Mouse (Mus musculus): ENCODE data around the gene Samd1. TPM values are rescaled to one million over a fixed set of nuclear protein-coding genes. Genes with fewer than 3 reads are reported as not detected.

The Samd1 gene
- total and polyA plus RNA-seq, 3 experiments = 111 to 121 TPM; not detected in 1

DNA sequence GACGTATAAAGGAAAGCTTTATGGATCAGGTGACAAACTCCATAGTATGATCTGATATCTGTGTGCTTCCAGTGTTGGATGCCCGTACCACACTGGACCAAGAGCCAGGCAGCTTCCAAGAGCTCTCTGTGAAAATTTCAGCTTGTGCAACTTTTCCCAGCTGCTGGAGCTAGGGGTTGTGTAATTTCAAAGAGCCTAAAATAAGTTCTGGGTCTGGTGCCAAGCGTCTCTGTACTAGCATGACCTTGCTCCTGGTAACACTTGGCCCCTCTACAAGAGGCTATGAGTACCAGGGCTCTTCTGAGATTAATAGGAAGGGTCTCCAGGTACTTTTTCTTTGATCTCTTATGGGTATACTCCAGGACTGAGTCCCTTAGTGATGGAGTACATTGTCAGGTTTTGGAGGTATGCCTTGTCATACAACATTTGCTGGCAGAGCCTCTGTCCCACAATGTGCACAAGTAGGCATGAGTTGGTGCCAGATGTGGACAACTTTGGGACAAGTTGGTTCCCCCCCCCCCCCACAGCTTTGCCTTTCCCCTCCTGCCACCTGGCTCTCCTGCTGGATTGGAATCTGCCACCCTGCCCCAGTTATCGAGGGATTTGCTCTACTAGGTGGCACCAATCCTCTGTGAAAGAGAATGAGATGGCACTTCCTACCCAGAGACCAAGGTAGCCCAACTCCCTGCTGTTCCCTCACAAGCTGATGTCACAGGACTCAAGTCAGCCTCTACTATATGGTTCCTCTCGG lies 33.3 kb upstream of the Samd1 start:
- DNase-seq (ENCODE audit: low read depth, low spot score) = no peak
- Histone ChIP-seq H3K27me3 (ENCODE audit: control insufficient read depth in 1 of 2, insufficient read depth in 2 of 2, low read length in 2 of 2) (no peaks in the 10 kb centered on the region), H3K9ac (ENCODE audit: control insufficient read depth, low read depth, low read length, poor library complexity, severe bottlenecking) (no peak overlapping the region), H3K36me3 (ENCODE audit: control insufficient read depth in 1 of 2, insufficient read depth in 2 of 2, low read length in 2 of 2) (peaks cover 0 to 13% of the 10 kb centered on the region in 2 experiments; a peak in 2 of 4 replicates), H3K4me3 (ENCODE audit: control insufficient read depth in 1 of 2, insufficient read depth in 1 of 2, low read depth in 2 of 2, low read length in 2 of 2) (no peak overlapping the region), H3K27ac (ENCODE audit: control insufficient read depth, low read depth, low read length) (no peak overlapping the region), H3K4me1 (ENCODE audit: control insufficient read depth in 1 of 2, insufficient read depth in 2 of 2, low read length in 2 of 2) (no peaks in the 10 kb centered on the region), H3K79me2 (ENCODE audit: control insufficient read depth, insufficient read depth, low read length, poor library complexity) (no peaks in the 10 kb centered on the region), H3K9me3 (replicated peaks; ENCODE audit: insufficient read depth, low read length) (no peaks in the 10 kb centered on the region)
- no peak for TF ChIP-seq GATA1 (IDR thresholded peaks at IDR 0.05; ENCODE audit: low read depth, low read length)
- TF ChIP-seq POLR2A (IDR thresholded peaks at IDR 0.05; ENCODE audit: control insufficient read depth in 1 of 2, insufficient read depth in 1 of 2, low read depth in 1 of 2, low read length in 2 of 2, poor library complexity in 1 of 2) = no peak
- no peak for TF ChIP-seq HCFC1 (IDR thresholded peaks at IDR 0.05; ENCODE audit: low read depth, low read length)
- no peak for TF ChIP-seq SMC3 (IDR thresholded peaks at IDR 0.05; ENCODE audit: low read depth, low read length)
- TF ChIP-seq RCOR1 (IDR thresholded peaks at IDR 0.05; ENCODE audit: low read depth, low read length) = no peak
- TF ChIP-seq ELF1 (IDR thresholded peaks at IDR 0.05; ENCODE audit: low read depth, low read length) = no peak
- TF ChIP-seq CTCF (IDR thresholded peaks at IDR 0.05 in 2 of 3, conservative IDR thresholded peaks at IDR 0.05 in 1 of 3; ENCODE audit: control insufficient read depth in 1 of 3, insufficient read depth in 1 of 3, low read depth in 2 of 3, low read length in 3 of 3, poor library complexity in 1 of 3, severe bottlenecking in 1 of 3) = no peak
- TF ChIP-seq MXI1 (IDR thresholded peaks at IDR 0.05; ENCODE audit: low read depth, low read length) = no peak
- TF ChIP-seq TCF12 (IDR thresholded peaks at IDR 0.05; ENCODE audit: low read depth, low read length) = no peak
- TF ChIP-seq CHD1 (IDR thresholded peaks at IDR 0.05; ENCODE audit: low read depth, low read length) = no peak
- no peak for TF ChIP-seq GABPA (IDR thresholded peaks at IDR 0.05; ENCODE audit: low read depth, low read length)

DNA sequence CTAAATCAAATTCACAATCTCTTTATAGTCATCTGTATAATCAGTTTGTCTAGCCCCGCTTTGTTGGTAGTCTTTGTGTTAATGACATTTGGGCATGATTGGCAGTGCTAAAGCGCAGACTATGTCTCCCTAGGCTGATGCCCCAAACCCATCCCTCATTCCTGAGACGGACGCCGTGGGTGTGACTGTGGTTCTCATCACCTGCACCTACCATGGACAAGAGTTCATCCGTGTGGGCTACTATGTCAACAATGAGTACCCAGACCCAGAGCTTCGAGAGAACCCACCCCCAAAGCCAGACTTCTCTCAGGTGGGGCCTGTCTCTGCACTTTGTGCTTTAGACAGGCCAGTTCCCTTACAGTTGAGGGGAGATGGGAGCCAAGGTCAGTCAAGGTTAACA lies 29.8 kb upstream of the Samd1 start:
- Histone ChIP-seq H3K4me3 (ENCODE audit: control insufficient read depth in 1 of 2, insufficient read depth in 1 of 2, low read depth in 2 of 2, low read length in 2 of 2) (no peak overlapping the region), H3K4me1 (ENCODE audit: control insufficient read depth in 1 of 2, insufficient read depth in 2 of 2, low read length in 2 of 2) (peaks cover 0 to 5% of the 10 kb centered on the region in 2 experiments; a peak in 1 of 4 replicates), H3K27me3 (ENCODE audit: control insufficient read depth in 1 of 2, insufficient read depth in 2 of 2, low read length in 2 of 2) (no peaks in the 10 kb centered on the region), H3K27ac (ENCODE audit: control insufficient read depth, low read depth, low read length) (no peak overlapping the region), H3K9ac (ENCODE audit: control insufficient read depth, low read depth, low read length, poor library complexity, severe bottlenecking) (no peak overlapping the region), H3K79me2 (ENCODE audit: control insufficient read depth, insufficient read depth, low read length, poor library complexity) (no peaks in the 10 kb centered on the region; the same call in 1 of the 2 replicates), H3K36me3 (ENCODE audit: control insufficient read depth in 1 of 2, insufficient read depth in 2 of 2, low read length in 2 of 2) (peaks cover 0 to 11% of the 10 kb centered on the region in 2 experiments; a peak in 2 of 4 replicates), H3K9me3 (replicated peaks; ENCODE audit: insufficient read depth, low read length) (no peaks in the 10 kb centered on the region)
- TF ChIP-seq USF1 (IDR thresholded peaks at IDR 0.05; ENCODE audit: low read depth, low read length) (no peak), ZC3H11A (IDR thresholded peaks at IDR 0.05; ENCODE audit: low read depth, low read length) (no peak), MAZ (IDR thresholded peaks at IDR 0.05; ENCODE audit: low read depth, low read length) (no peak)
- DNase-seq (ENCODE audit: low read depth, low spot score) = no peak

DNA sequence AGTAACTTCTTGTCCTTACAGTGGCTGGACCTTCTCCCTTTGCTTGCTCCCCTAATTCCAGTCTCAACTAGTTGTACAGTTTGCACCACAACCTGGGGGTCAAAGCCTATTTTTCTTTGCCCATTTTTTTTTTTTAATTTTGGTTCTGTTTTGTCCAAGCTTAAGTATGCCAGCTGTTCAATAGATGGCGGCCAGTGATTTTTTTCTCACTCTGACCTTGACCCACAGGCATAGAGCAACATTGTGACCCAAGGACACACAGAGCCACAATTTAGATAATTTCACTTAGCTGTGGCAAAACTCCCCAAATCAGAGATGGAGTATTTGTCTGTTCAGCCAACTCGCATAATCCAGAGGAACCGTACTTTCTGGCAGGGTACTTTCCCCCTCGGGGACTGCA lies 26.4 kb upstream of the Samd1 start:
- Histone ChIP-seq H3K27ac (ENCODE audit: control insufficient read depth, low read depth, low read length) (no peak overlapping the region), H3K9ac (ENCODE audit: control insufficient read depth, low read depth, low read length, poor library complexity, severe bottlenecking) (no peak overlapping the region), H3K4me3 (ENCODE audit: control insufficient read depth in 1 of 2, insufficient read depth in 1 of 2, low read depth in 2 of 2, low read length in 2 of 2) (no peak overlapping the region), H3K27me3 (ENCODE audit: control insufficient read depth in 1 of 2, insufficient read depth in 2 of 2, low read length in 2 of 2) (no peaks in the 10 kb centered on the region), H3K36me3 (ENCODE audit: control insufficient read depth in 1 of 2, insufficient read depth in 2 of 2, low read length in 2 of 2) (peaks cover 0 to 4% of the 10 kb centered on the region in 2 experiments; a peak in 3 of 4 replicates), H3K4me1 (ENCODE audit: control insufficient read depth in 1 of 2, insufficient read depth in 2 of 2, low read length in 2 of 2) (peaks cover 0 to 9% of the 10 kb centered on the region in 2 experiments; a peak in 1 of 4 replicates), H3K79me2 (ENCODE audit: control insufficient read depth, insufficient read depth, low read length, poor library complexity) (peaks cover 8% of the 10 kb centered on the region), H3K9me3 (replicated peaks; ENCODE audit: insufficient read depth, low read length) (no peaks in the 10 kb centered on the region)
- DNase-seq (ENCODE audit: low read depth, low spot score) = no peak
- TF ChIP-seq SIN3A (IDR thresholded peaks at IDR 0.05; ENCODE audit: low read length) (no peak), MAZ (IDR thresholded peaks at IDR 0.05; ENCODE audit: low read depth, low read length) (no peak), ETS1 (IDR thresholded peaks at IDR 0.05; ENCODE audit: low read depth, low read length) (no peak), BHLHE40 (IDR thresholded peaks at IDR 0.05; ENCODE audit: borderline replicate concordance, low read depth, low read length) (no peak), POLR2A (IDR thresholded peaks at IDR 0.05; ENCODE audit: control insufficient read depth in 1 of 2, insufficient read depth in 1 of 2, low read depth in 1 of 2, low read length in 2 of 2, poor library complexity in 1 of 2) (no peak), USF2 (IDR thresholded peaks at IDR 0.05; ENCODE audit: borderline replicate concordance in 1 of 2, insufficient read depth in 1 of 2, low read depth in 1 of 2, low read length in 2 of 2) (no peak), ZC3H11A (IDR thresholded peaks at IDR 0.05; ENCODE audit: low read depth, low read length) (no peak), UBTF (IDR thresholded peaks at IDR 0.05; ENCODE audit: borderline replicate concordance, insufficient read depth, low read depth, low read length) (no peak), HCFC1 (IDR thresholded peaks at IDR 0.05; ENCODE audit: low read depth, low read length) (no peak), ZKSCAN1 (IDR thresholded peaks at IDR 0.05; ENCODE audit: low read depth, low read length) (no peak), MXI1 (IDR thresholded peaks at IDR 0.05; ENCODE audit: low read depth, low read length) (no peak), CHD2 (IDR thresholded peaks at IDR 0.05; ENCODE audit: low read length) (no peak), CTCF (IDR thresholded peaks at IDR 0.05 in 2 of 3, conservative IDR thresholded peaks at IDR 0.05 in 1 of 3; ENCODE audit: control insufficient read depth in 1 of 3, insufficient read depth in 1 of 3, low read depth in 2 of 3, low read length in 3 of 3, poor library complexity in 1 of 3, severe bottlenecking in 1 of 3) (no peak)

Measured in MEL (cell line).